Mouse (Mus musculus): Measurements from ENCODE around the gene Ablim1. TPM values are rescaled to one million over a fixed set of nuclear protein-coding genes. Genes with fewer than 3 reads are reported as not detected.

Ablim1 gene
- polyA plus RNA-seq, 1 experiment from 2014 or later, result 46.9 TPM

- H3K4me1 ChIP-seq (ENCODE audit: control insufficient read depth in 2 of 2, insufficient read depth in 2 of 2, low read length in 2 of 2), result peaks cover 4 to 11% of the 10 kb centered on the region in 2 experiments
- no peak overlapping the region for H3K27ac ChIP-seq (replicated peaks in 1 of 2; ENCODE audit: control insufficient read depth in 1 of 2, insufficient read depth in 1 of 2, low read depth in 2 of 2, low read length in 2 of 2)
- 70% methylated on average over 3 of the region's 3 CpGs for WGBS
- no peak overlapping the region for H3K9ac ChIP-seq (ENCODE audit: low read length)
- H3K4me3 ChIP-seq (ENCODE audit: control insufficient read depth in 1 of 2, insufficient read depth in 1 of 2, low read depth in 1 of 2, low read length in 2 of 2), result no peak overlapping the region
- no peak for ATAC-seq (ENCODE audit: insufficient number of reproducible peaks, insufficient read depth, low FRiP score, low read depth)
- no peaks in the 10 kb centered on the region for H3K36me3 ChIP-seq (ENCODE audit: control insufficient read depth, insufficient read depth, low read length)
- peaks cover 6% of the 10 kb centered on the region; the same call in 1 of the 2 replicates for H3K27me3 ChIP-seq (ENCODE audit: control insufficient read depth, insufficient read depth, low read length)
- 0 out of 2 replicates have a peak, but pooled peaks cover 3% of the 10 kb centered on the region for H3K9me3 ChIP-seq (ENCODE audit: control insufficient read depth, low read length)
- no peak overlapping the region for H3K4me2 ChIP-seq (ENCODE audit: low read length)
These were observed 1.9 kb upstream of the Ablim1 start for GRCm38 (mm10) chr19:57316597-57316996.

DNA sequence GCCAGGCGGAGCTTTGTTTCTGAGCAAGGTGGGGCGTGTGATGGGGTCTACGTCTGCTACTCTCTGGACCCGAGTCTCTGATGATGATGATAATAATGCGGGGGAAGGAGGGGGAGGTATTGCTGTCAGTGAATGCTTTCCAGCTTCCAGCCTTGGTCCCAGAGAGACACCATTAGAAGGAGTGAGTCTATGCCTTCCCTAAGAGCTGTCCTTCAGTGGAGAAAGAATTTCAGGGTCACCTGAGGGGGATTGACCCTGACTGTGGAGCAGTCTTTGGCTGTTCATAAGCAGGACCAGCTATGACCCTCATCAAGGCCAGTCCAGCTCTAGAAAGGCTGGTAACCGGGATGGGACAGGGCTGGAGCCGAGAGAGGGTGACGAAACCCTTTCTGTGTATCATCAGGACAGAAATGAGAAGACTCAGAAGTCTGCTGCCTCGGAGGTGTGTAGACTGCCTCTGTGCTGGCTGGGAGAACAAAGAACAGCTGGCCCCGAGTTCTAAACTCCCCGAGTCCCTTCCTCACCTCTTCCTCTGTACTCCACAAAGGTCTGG, 370 bp upstream of the Ablim1 start:
- H3K36me3 ChIP-seq (ENCODE audit: control insufficient read depth, insufficient read depth, low read length), result no peaks in the 10 kb centered on the region
- H3K9me3 ChIP-seq (ENCODE audit: control insufficient read depth, low read length), result 0 out of 2 replicates have a peak, but pooled peaks cover 3% of the 10 kb centered on the region
- H3K4me3 ChIP-seq (ENCODE audit: control insufficient read depth in 1 of 2, insufficient read depth in 1 of 2, low read depth in 1 of 2, low read length in 2 of 2), result peak overlapping the region; percentile 64 to 78
- peak overlapping the region in 1 of 2 experiments; percentile 81; a peak in 1 of 4 replicates for H3K27ac ChIP-seq (replicated peaks in 1 of 2; ENCODE audit: control insufficient read depth in 1 of 2, insufficient read depth in 1 of 2, low read depth in 2 of 2, low read length in 2 of 2)
- ATAC-seq (ENCODE audit: insufficient number of reproducible peaks, insufficient read depth, low FRiP score, low read depth), result peak; percentile 11; the same call in 1 of the 2 replicates
- peaks cover 4 to 11% of the 10 kb centered on the region in 2 experiments for H3K4me1 ChIP-seq (ENCODE audit: control insufficient read depth in 2 of 2, insufficient read depth in 2 of 2, low read length in 2 of 2)
- WGBS, result 38% methylated on average over 11 of the region's 11 CpGs
- peak overlapping the region; percentile 91 for H3K9ac ChIP-seq (ENCODE audit: low read length)
- peak overlapping the region; percentile 88 for H3K4me2 ChIP-seq (ENCODE audit: low read length)
- peaks cover 6% of the 10 kb centered on the region; the same call in 1 of the 2 replicates for H3K27me3 ChIP-seq (ENCODE audit: control insufficient read depth, insufficient read depth, low read length)

GRCm38 (mm10) chr19:57313891-57314345, 801 bp downstream of the Ablim1 start:
- H3K27me3 ChIP-seq (ENCODE audit: control insufficient read depth, insufficient read depth, low read length), result peaks cover 6% of the 10 kb centered on the region; the same call in 1 of the 2 replicates
- peak overlapping the region in 1 of 2 experiments; percentile 81; a peak in 1 of 4 replicates for H3K27ac ChIP-seq (replicated peaks in 1 of 2; ENCODE audit: control insufficient read depth in 1 of 2, insufficient read depth in 1 of 2, low read depth in 2 of 2, low read length in 2 of 2)
- H3K4me3 ChIP-seq (ENCODE audit: control insufficient read depth in 1 of 2, insufficient read depth in 1 of 2, low read depth in 1 of 2, low read length in 2 of 2), result peak overlapping the region; percentile 64 to 78
- no peaks in the 10 kb centered on the region for H3K36me3 ChIP-seq (ENCODE audit: control insufficient read depth, insufficient read depth, low read length)
- H3K9ac ChIP-seq (ENCODE audit: low read length), result peak overlapping the region; percentile 91
- ATAC-seq (ENCODE audit: insufficient number of reproducible peaks, insufficient read depth, low FRiP score, low read depth), result no peak
- H3K4me1 ChIP-seq (ENCODE audit: control insufficient read depth in 2 of 2, insufficient read depth in 2 of 2, low read length in 2 of 2), result peaks cover 4 to 11% of the 10 kb centered on the region in 2 experiments
- WGBS, result 75% methylated on average over 3 of the region's 3 CpGs
- H3K9me3 ChIP-seq (ENCODE audit: control insufficient read depth, low read length), result no peaks in the 10 kb centered on the region
- peak overlapping the region; percentile 88 for H3K4me2 ChIP-seq (ENCODE audit: low read length)

DNA sequence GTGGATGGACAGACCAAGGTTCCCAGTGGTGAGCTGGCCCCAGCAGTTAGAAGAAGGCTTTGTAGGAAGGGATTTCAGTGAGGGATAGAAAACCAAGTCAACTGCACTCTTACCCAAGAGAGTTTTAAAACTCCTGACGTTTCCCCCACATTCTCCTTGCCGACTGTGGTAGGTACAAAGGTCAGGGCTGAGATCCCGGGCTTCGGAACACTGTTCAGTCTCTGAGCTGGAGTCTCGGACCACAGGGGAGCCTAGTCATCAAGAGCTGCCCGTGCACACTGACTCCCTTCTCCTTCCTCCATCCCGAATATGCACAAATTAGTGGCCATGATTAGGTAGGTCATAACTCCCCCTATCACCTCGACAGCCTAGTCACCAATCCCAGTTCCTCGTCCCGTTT, 1.5 kb downstream of the Ablim1 start:
- no peaks in the 10 kb centered on the region for H3K9me3 ChIP-seq (ENCODE audit: control insufficient read depth, low read length)
- ATAC-seq (ENCODE audit: insufficient number of reproducible peaks, insufficient read depth, low FRiP score, low read depth), result no peak
- H3K4me2 ChIP-seq (ENCODE audit: low read length), result peak overlapping the region; percentile 88; the same call in 1 of the 2 replicates
- H3K4me3 ChIP-seq (ENCODE audit: control insufficient read depth in 1 of 2, insufficient read depth in 1 of 2, low read depth in 1 of 2, low read length in 2 of 2), result no peak overlapping the region
- no peaks in the 10 kb centered on the region for H3K36me3 ChIP-seq (ENCODE audit: control insufficient read depth, insufficient read depth, low read length)
- WGBS, result 84% methylated on average over 10 of the region's 10 CpGs
- peaks cover 6% of the 10 kb centered on the region; the same call in 1 of the 2 replicates for H3K27me3 ChIP-seq (ENCODE audit: control insufficient read depth, insufficient read depth, low read length)
- no peak overlapping the region for H3K9ac ChIP-seq (ENCODE audit: low read length)
- H3K4me1 ChIP-seq (ENCODE audit: control insufficient read depth in 2 of 2, insufficient read depth in 2 of 2, low read length in 2 of 2), result peaks cover 4 to 11% of the 10 kb centered on the region in 2 experiments
- no peak overlapping the region for H3K27ac ChIP-seq (replicated peaks in 1 of 2; ENCODE audit: control insufficient read depth in 1 of 2, insufficient read depth in 1 of 2, low read depth in 2 of 2, low read length in 2 of 2)

GRCm38 (mm10) chr19:57309980-57310379, 4.7 kb downstream of the Ablim1 start:
- H3K9me3 ChIP-seq (ENCODE audit: control insufficient read depth, low read length), result no peaks in the 10 kb centered on the region
- peaks cover 3 to 30% of the 10 kb centered on the region in 2 experiments for H3K4me1 ChIP-seq (ENCODE audit: control insufficient read depth in 2 of 2, insufficient read depth in 2 of 2, low read length in 2 of 2)
- no peak overlapping the region for H3K4me3 ChIP-seq (ENCODE audit: control insufficient read depth in 1 of 2, insufficient read depth in 1 of 2, low read depth in 1 of 2, low read length in 2 of 2)
- H3K27ac ChIP-seq (replicated peaks in 1 of 2; ENCODE audit: control insufficient read depth in 1 of 2, insufficient read depth in 1 of 2, low read depth in 2 of 2, low read length in 2 of 2), result no peak overlapping the region
- no peak for ATAC-seq (ENCODE audit: insufficient number of reproducible peaks, insufficient read depth, low FRiP score, low read depth)
- no peak overlapping the region for H3K4me2 ChIP-seq (ENCODE audit: low read length)
- WGBS, result 63% methylated on average over 4 of the region's 4 CpGs
- H3K27me3 ChIP-seq (ENCODE audit: control insufficient read depth, insufficient read depth, low read length), result peaks cover 2% of the 10 kb centered on the region; the same call in 1 of the 2 replicates
- H3K36me3 ChIP-seq (ENCODE audit: control insufficient read depth, insufficient read depth, low read length), result no peaks in the 10 kb centered on the region
- no peak overlapping the region for H3K9ac ChIP-seq (ENCODE audit: low read length)

- H3K9me3 ChIP-seq (ENCODE audit: control insufficient read depth, low read length), result no peaks in the 10 kb centered on the region
- H3K4me2 ChIP-seq (ENCODE audit: low read length), result no peak overlapping the region
- no peak for ATAC-seq (ENCODE audit: insufficient number of reproducible peaks, insufficient read depth, low FRiP score, low read depth)
- no peak overlapping the region for H3K4me3 ChIP-seq (ENCODE audit: control insufficient read depth in 1 of 2, insufficient read depth in 1 of 2, low read depth in 1 of 2, low read length in 2 of 2)
- H3K4me1 ChIP-seq (ENCODE audit: control insufficient read depth in 2 of 2, insufficient read depth in 2 of 2, low read length in 2 of 2), result peaks cover 3 to 22% of the 10 kb centered on the region in 2 experiments
- H3K27ac ChIP-seq (replicated peaks in 1 of 2; ENCODE audit: control insufficient read depth in 1 of 2, insufficient read depth in 1 of 2, low read depth in 2 of 2, low read length in 2 of 2), result 0 out of 4 replicates have a peak overlapping the region, but pooled peaks of 1 of the 2 experiments have one; percentile 28
- H3K36me3 ChIP-seq (ENCODE audit: control insufficient read depth, insufficient read depth, low read length), result no peaks in the 10 kb centered on the region
- 45% methylated on average over 4 of the region's 4 CpGs for WGBS
- no peak overlapping the region for H3K9ac ChIP-seq (ENCODE audit: low read length)
- no peaks in the 10 kb centered on the region for H3K27me3 ChIP-seq (ENCODE audit: control insufficient read depth, insufficient read depth, low read length)
These were observed 8.1 kb downstream of the Ablim1 start for GRCm38 (mm10) chr19:57306601-57307000.

DNA sequence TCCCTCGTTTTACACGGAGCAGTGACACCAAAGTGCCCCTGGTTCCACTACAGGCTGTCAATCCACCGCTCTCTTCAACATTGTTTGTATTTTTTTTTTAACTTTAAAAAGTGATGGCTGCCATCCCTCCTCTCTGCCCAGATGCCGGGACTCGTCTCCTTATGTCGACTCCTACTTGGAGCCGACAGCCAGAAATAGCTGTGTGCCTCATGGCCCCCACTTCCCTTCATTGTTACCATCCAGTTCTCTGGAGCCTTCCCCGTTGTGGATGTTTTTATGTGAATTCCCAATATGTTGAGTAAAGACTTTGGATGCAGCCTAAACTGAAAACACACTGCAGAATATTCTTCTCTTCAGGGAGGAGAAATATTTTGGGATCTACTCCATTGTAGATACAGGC, 8.7 kb downstream of the Ablim1 start:
- no peak overlapping the region for H3K4me3 ChIP-seq (ENCODE audit: control insufficient read depth in 1 of 2, insufficient read depth in 1 of 2, low read depth in 1 of 2, low read length in 2 of 2)
- no peak for ATAC-seq (ENCODE audit: insufficient number of reproducible peaks, insufficient read depth, low FRiP score, low read depth)
- H3K27ac ChIP-seq (replicated peaks in 1 of 2; ENCODE audit: control insufficient read depth in 1 of 2, insufficient read depth in 1 of 2, low read depth in 2 of 2, low read length in 2 of 2), result peak overlapping the region; percentile 54 to 57; a peak in 3 of 4 replicates
- no peaks in the 10 kb centered on the region for H3K9me3 ChIP-seq (ENCODE audit: control insufficient read depth, low read length)
- H3K4me1 ChIP-seq (ENCODE audit: control insufficient read depth in 2 of 2, insufficient read depth in 2 of 2, low read length in 2 of 2), result peaks cover 3 to 22% of the 10 kb centered on the region in 2 experiments
- H3K9ac ChIP-seq (ENCODE audit: low read length), result no peak overlapping the region
- no peaks in the 10 kb centered on the region for H3K36me3 ChIP-seq (ENCODE audit: control insufficient read depth, insufficient read depth, low read length)
- 13% methylated on average over 8 of the region's 8 CpGs for WGBS
- H3K27me3 ChIP-seq (ENCODE audit: control insufficient read depth, insufficient read depth, low read length), result no peaks in the 10 kb centered on the region
- H3K4me2 ChIP-seq (ENCODE audit: low read length), result peak overlapping the region; percentile 43
